Mouse (Mus musculus) spleen, postnatal 14 days (tissue): ENCODE data around the gene Gm6763.
"Not testable (repeated sequence)": the region's sequence is repeated elsewhere in the genome, so short reads cannot be mapped to it uniquely, and the experiment has no call there.

Experiments
- DNase-seq, 2 experiments: peaks; one replicate each; pipeline ENCODE4 v3.0.0; 2021 to 2022; ENCODE audit warnings: low spot score in 2 of 2

Gene Gm6763

DNA sequence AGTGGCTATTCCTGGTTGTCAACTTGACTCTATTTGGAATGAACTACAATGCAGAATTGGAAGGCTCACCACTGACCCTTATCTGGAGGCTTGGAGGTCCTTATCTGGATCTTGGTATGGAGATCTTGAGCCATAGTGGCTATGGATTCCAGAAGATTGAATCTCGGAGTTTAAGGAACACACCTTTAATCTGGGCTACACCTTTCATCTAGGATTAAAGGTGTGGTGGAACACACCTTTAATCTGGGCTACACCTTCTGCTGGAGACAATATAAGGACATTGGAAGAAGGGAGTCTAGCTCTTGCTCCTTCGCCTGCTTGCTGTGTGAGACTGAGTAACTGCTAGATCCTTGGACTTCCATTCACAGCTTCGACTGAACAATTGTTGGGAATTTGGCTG lies at the start of gene Gm6763:
Gene Gm6763 (plus strand): TSS at position 301 of the 400 bp plus-strand sequence.
- not testable (repeated sequence) for DNase-seq

DNA sequence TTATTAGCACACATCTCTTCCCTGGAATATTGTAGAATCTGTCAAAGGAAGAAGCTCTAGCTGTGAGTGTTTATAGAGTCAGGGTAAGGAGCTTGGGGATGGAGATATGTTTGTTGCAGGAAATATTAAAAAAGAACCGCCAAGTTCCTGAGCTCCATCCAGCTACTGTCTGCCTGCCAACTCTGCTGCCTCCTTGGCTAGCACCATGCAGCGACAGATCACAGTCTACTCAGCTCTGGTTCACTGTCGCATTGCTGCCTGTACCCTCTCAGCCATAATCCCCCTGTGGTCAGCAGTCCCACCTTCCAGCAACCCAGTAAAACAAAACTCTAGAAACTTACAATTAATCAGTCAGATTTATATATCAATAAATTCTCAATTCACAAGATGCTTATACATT lies 41.3 kb upstream of the Gm6763 start:
- DNase-seq = no peak

DNA sequence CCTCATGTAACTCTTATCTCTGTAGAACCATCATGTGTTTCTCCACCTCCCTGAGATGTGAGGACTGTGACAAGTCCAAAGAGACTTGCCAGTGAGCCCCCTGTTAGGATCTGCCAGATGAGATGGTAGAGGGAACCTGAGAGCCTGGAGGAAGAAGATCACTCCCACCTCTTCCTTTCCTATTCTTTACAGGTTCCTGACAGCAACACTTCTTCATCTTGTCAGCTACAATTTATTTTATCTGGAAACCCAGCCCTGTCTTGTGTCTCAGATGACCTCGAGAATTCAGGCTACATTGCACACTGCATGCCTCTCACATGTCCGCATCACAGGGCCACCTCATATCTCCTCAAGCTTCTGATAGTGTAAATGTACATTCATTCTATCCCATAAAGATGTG lies 33.0 kb upstream of the Gm6763 start:
- no peak for DNase-seq

DNA sequence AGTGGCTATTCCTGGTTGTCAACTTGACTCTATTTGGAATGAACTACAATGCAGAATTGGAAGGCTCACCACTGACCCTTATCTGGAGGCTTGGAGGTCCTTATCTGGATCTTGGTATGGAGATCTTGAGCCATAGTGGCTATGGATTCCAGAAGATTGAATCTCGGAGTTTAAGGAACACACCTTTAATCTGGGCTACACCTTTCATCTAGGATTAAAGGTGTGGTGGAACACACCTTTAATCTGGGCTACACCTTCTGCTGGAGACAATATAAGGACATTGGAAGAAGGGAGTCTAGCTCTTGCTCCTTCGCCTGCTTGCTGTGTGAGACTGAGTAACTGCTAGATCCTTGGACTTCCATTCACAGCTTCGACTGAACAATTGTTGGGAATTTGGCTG lies 8.6 kb upstream of the Gm6763 start, which contains the start of gene Gm21293:
Gene Gm21293 (plus strand): TSS at position 301 of the 400 bp plus-strand sequence.
- DNase-seq = not testable (repeated sequence)

DNA sequence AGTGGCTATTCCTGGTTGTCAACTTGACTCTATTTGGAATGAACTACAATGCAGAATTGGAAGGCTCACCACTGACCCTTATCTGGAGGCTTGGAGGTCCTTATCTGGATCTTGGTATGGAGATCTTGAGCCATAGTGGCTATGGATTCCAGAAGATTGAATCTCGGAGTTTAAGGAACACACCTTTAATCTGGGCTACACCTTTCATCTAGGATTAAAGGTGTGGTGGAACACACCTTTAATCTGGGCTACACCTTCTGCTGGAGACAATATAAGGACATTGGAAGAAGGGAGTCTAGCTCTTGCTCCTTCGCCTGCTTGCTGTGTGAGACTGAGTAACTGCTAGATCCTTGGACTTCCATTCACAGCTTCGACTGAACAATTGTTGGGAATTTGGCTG lies 8.4 kb downstream of the Gm6763 start, which contains the start of gene Gm8764:
Gene Gm8764 (plus strand): TSS at position 301 of the 400 bp plus-strand sequence.
- not testable (repeated sequence) for DNase-seq

DNA sequence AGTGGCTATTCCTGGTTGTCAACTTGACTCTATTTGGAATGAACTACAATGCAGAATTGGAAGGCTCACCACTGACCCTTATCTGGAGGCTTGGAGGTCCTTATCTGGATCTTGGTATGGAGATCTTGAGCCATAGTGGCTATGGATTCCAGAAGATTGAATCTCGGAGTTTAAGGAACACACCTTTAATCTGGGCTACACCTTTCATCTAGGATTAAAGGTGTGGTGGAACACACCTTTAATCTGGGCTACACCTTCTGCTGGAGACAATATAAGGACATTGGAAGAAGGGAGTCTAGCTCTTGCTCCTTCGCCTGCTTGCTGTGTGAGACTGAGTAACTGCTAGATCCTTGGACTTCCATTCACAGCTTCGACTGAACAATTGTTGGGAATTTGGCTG lies 16.9 kb downstream of the Gm6763 start, which contains the start of gene Gm21304:
Gene Gm21304 (plus strand): TSS at position 301 of the 400 bp plus-strand sequence.
- not testable (repeated sequence) for DNase-seq

DNA sequence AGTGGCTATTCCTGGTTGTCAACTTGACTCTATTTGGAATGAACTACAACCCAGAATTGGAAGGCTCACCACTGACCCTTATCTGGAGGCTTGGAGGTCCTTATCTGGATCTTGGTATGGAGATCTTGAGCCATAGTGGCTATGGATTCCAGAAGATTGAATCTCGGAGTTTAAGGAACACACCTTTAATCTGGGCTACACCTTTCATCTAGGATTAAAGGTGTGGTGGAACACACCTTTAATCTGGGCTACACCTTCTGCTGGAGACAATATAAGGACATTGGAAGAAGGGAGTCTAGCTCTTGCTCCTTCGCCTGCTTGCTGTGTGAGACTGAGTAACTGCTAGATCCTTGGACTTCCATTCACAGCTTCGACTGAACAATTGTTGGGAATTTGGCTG lies 25.4 kb downstream of the Gm6763 start, which contains the start of gene Gm21312:
Gene Gm21312 (plus strand): TSS at position 301 of the 400 bp plus-strand sequence.
- not testable (repeated sequence) for DNase-seq

DNA sequence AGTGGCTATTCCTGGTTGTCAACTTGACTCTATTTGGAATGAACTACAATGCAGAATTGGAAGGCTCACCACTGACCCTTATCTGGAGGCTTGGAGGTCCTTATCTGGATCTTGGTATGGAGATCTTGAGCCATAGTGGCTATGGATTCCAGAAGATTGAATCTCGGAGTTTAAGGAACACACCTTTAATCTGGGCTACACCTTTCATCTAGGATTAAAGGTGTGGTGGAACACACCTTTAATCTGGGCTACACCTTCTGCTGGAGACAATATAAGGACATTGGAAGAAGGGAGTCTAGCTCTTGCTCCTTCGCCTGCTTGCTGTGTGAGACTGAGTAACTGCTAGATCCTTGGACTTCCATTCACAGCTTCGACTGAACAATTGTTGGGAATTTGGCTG lies 33.9 kb downstream of the Gm6763 start, which contains the start of gene Gm20765:
Gene Gm20765 (plus strand): TSS at position 301 of the 400 bp plus-strand sequence.
- DNase-seq = not testable (repeated sequence)

DNA sequence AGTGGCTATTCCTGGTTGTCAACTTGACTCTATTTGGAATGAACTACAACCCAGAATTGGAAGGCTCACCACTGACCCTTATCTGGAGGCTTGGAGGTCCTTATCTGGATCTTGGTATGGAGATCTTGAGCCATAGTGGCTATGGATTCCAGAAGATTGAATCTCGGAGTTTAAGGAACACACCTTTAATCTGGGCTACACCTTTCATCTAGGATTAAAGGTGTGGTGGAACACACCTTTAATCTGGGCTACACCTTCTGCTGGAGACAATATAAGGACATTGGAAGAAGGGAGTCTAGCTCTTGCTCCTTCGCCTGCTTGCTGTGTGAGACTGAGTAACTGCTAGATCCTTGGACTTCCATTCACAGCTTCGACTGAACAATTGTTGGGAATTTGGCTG lies 42.4 kb downstream of the Gm6763 start, which contains the start of gene Gm4340:
Gene Gm4340 (plus strand): TSS at position 301 of the 400 bp plus-strand sequence.
- not testable (repeated sequence) for DNase-seq
